Mouse (Mus musculus): ENCODE measurements around the gene Zfp260. TPM values are rescaled to one million over a fixed set of nuclear protein-coding genes. Genes with fewer than 3 reads are reported as not detected.
"Not testable (repeated sequence)": the region's sequence is repeated elsewhere in the genome, so short reads cannot be mapped to it uniquely, and the experiment has no call there.

Gene Zfp260
- total RNA-seq (2021): 48.8 TPM in 2 replicates
- long read RNA-seq, full-length matches to known transcripts: 13 of 15 reads
- long read RNA-seq, partial matches to known transcripts: 0 of 15 reads
- long read RNA-seq, other reads (novel, unspliced or antisense): 2 of 15 reads

- DNase-seq: peak; percentile 87
These were observed at the start of gene Zfp260 for GRCm38 (mm10) chr7:30094646-30095429. Gene Zfp260 (plus strand): TSS chr7:30094777.

- no peak for DNase-seq
These were observed 46.5 kb upstream of the Zfp260 start for GRCm38 (mm10) chr7:30048126-30048525.

- DNase-seq: peak; percentile 89
These were observed 43.6 kb upstream of the Zfp260 start, which contains the start of gene Zfp14 for GRCm38 (mm10) chr7:30050882-30051548. Gene Zfp14 (minus strand): TSS chr7:30051380.

GRCm38 (mm10) chr7:30053591-30053990, 41.0 kb upstream of the Zfp260 start:
- DNase-seq: no peak

GRCm38 (mm10) chr7:30060341-30060740, 34.2 kb upstream of the Zfp260 start:
- no peak for DNase-seq

- DNase-seq: no peak
These were observed 32.1 kb upstream of the Zfp260 start for GRCm38 (mm10) chr7:30062478-30062877.

GRCm38 (mm10) chr7:30064622-30065021, 30.0 kb upstream of the Zfp260 start:
- DNase-seq: no peak

GRCm38 (mm10) chr7:30072146-30073028, 22.2 kb upstream of the Zfp260 start, which contains the start of gene Zfp82:
Gene Zfp82 (minus strand): TSS chr7:30072900.
- peak; percentile 86 for DNase-seq

- no peak for DNase-seq
These were observed 8.1 kb upstream of the Zfp260 start for GRCm38 (mm10) chr7:30086524-30086923.

- DNase-seq: no peak
These were observed 5.2 kb upstream of the Zfp260 start for GRCm38 (mm10) chr7:30089405-30089804.

- peak; percentile 94 for DNase-seq
These were observed 4.2 kb upstream of the Zfp260 start, which contains the start of the genes Gm26920 and Zfp566 for GRCm38 (mm10) chr7:30090092-30090969. Gene Gm26920 (minus strand): TSS chr7:30090410. Gene Zfp566 (minus strand): TSS chr7:30090527.

- no peak for DNase-seq
These were observed 3.5 kb upstream of the Zfp260 start for GRCm38 (mm10) chr7:30090970-30091585.

GRCm38 (mm10) chr7:30092666-30093065, 1.9 kb upstream of the Zfp260 start:
- DNase-seq: no peak

GRCm38 (mm10) chr7:30093918-30094415, 610 bp upstream of the Zfp260 start:
- DNase-seq: no peak

- no peak for DNase-seq
These were observed 1.1 kb downstream of the Zfp260 start for GRCm38 (mm10) chr7:30095551-30096125.

GRCm38 (mm10) chr7:30099297-30099696, 4.7 kb downstream of the Zfp260 start:
- no peak for DNase-seq

GRCm38 (mm10) chr7:30116076-30116475, 21.5 kb downstream of the Zfp260 start:
- DNase-seq: no peak

- DNase-seq: not testable (repeated sequence)
These were observed 23.4 kb downstream of the Zfp260 start for GRCm38 (mm10) chr7:30117935-30118334.

GRCm38 (mm10) chr7:30121308-30122187, 27.0 kb downstream of the Zfp260 start, which contains the start of gene Zfp382:
Gene Zfp382 (plus strand): TSS chr7:30121942.
- DNase-seq: peak; percentile 95
